Mouse (Mus musculus) Patski (cell line): ENCODE measurements around the gene Alg10b. TPM values are rescaled to one million over a fixed set of nuclear protein-coding genes. Genes with fewer than 3 reads are reported as not detected.

Experiments used
- ATAC-seq: fragments of 100-300 bp; one replicate; pipeline ENCODE4 v1.8.0; 2021
- CTCF ChIA-PET: fragments of 350-600 bp; sonication (Branson Sonifier 250); formaldehyde crosslinking; loops from one replicate; lab custom pipeline; 2022; ENCODE audit warnings: inconsistent platforms; lab: Charles Lee
- POLR2A ChIA-PET: fragments of 350-600 bp; sonication (Branson Sonifier 250); formaldehyde crosslinking; loops from one replicate; lab custom pipeline; 2022; ENCODE audit warnings: antibody characterized with exemption, inconsistent platforms; lab: Charles Lee
- DNase-seq: peaks from one replicate; pipeline ENCODE4 v3.0.0-alpha.2; 2011; ENCODE audit warnings: low read depth, low spot score
- H3K27me3 ChIP-seq: fragments of 371-371 bp; one replicate; pipeline ENCODE4 v1.5.1; 2021
- CTCF ChIP-seq: fragments of 100-300 bp; IDR thresholded peaks from one replicate; pipeline ENCODE4 v1.5.1; 2021
- in situ Hi-C: fragments of 300-500 bp; cut with MboI; formaldehyde crosslinking; loops from 3 replicates; pipeline ENCODE4 v1.11.1; 2018; ENCODE audit warnings: low pct_unique_long_range_greater_than_20kb, mixed read lengths
- polyA plus RNA-seq: library from polyadenylated mRNA; unstranded; gene quantifications from one replicate; pipeline ENCODE4 v1.2.3, GENCODE M21; 2021

The Alg10b gene
- polyA plus RNA-seq, 1 experiment from 2014 or later: 38.8 TPM

GRCm38 (mm10) chr15:90249694-90250093 lies 25.6 kb downstream of the Alg10b start:
- POLR2A ChIA-PET: no interaction called here
- CTCF ChIA-PET: interaction anchor here (0.6 to 2.8 kb wide), 7 partner anchors 10 to 592 kb away, joined by 3 to 12 read pairs (median 3); partner anchors contain the start of gene Cpne8
- in situ Hi-C loops: loop anchor here (5.0 to 10.0 kb wide), 2 partner anchors 185 to 428 kb away; partner anchors contain the start of gene Cpne8
- no peaks in the 10 kb centered on the region for H3K27me3 ChIP-seq
- ATAC-seq: no peak
- peak; percentile 88 for TF ChIP-seq CTCF
- DNase-seq: no peak

- no peaks in the 10 kb centered on the region for H3K27me3 ChIP-seq
- ATAC-seq (no peak), DNase-seq (no peak)
- CTCF ChIA-PET: no interaction called here
- no peak for TF ChIP-seq CTCF
- POLR2A ChIA-PET: no interaction called here
- in situ Hi-C loops: no loop called here
These were observed 58.8 kb downstream of the Alg10b start for GRCm38 (mm10) chr15:90282876-90283275.
